Mouse (Mus musculus) hindbrain, embryonic 12.5 days (tissue): ENCODE results near the gene Dcpp3. TPM values are rescaled to one million over a fixed set of nuclear protein-coding genes. Genes with fewer than 3 reads are reported as not detected.
"Not testable (repeated sequence)": the region's sequence is repeated elsewhere in the genome, so short reads cannot be mapped to it uniquely, and the experiment has no call there.

ENCODE experiments used
- ATAC-seq: fragments of 200-750 bp; cut with Nextera tagmentation; 2 replicates; pipeline ENCODE4 v1.8.0; 2017; ENCODE audit warnings: moderate TSS enrichment; ENCODE audit not compliant: low FRiP score
- H3K27ac ChIP-seq: fragments of 300-500 bp; sonication (generic); 2 replicates; pipeline ENCODE4 v1.5.1; 2016; ENCODE audit warnings: mild to moderate bottlenecking
- H3K27me3 ChIP-seq: fragments of 300-500 bp; sonication (generic); 2 replicates; pipeline ENCODE4 v1.6.1; 2016; ENCODE audit warnings: mild to moderate bottlenecking
- H3K36me3 ChIP-seq: fragments of 300-500 bp; sonication (generic); 2 replicates; pipeline ENCODE4 v1.6.1; 2016; ENCODE audit warnings: mild to moderate bottlenecking
- H3K4me1 ChIP-seq: fragments of 300-500 bp; sonication (generic); 2 replicates; pipeline ENCODE4 v1.6.1; 2016
- H3K4me2 ChIP-seq: fragments of 300-500 bp; sonication (generic); replicated peaks from 2 replicates; pipeline ENCODE4 v1.6.1; 2016; ENCODE audit warnings: mild to moderate bottlenecking
- H3K4me3 ChIP-seq: fragments of 300-500 bp; sonication (generic); 2 replicates; pipeline ENCODE4 v1.5.1; 2016; ENCODE audit warnings: mild to moderate bottlenecking
- H3K9ac ChIP-seq: fragments of 300-500 bp; sonication (generic); 2 replicates; pipeline ENCODE4 v1.6.1; 2016; ENCODE audit warnings: mild to moderate bottlenecking, moderate library complexity
- H3K9me3 ChIP-seq: fragments of 300-500 bp; sonication (generic); replicated peaks from 2 replicates; pipeline ENCODE4 v1.6.1; 2016; ENCODE audit warnings: mild to moderate bottlenecking
- whole genome bisulfite sequencing: fragments of 180-500 bp; shearing (Covaris S2); methylation state at CpG from one replicate; pipeline ENCODE4 v1.1.7; 2016; 5-methylcytosine and 5-hydroxymethylcytosine counted together
- polyA plus RNA-seq: library from polyadenylated mRNA; unstranded; fragments of >200 nt; fragmentation: Nextera tagmentation; extraction: Ambion mirVana; gene quantifications from 2 replicates; pipeline ENCODE4 v1.2.1, GENCODE M21; 2016

Gene Dcpp3
- polyA plus RNA-seq = not detected in 2 replicates

DNA sequence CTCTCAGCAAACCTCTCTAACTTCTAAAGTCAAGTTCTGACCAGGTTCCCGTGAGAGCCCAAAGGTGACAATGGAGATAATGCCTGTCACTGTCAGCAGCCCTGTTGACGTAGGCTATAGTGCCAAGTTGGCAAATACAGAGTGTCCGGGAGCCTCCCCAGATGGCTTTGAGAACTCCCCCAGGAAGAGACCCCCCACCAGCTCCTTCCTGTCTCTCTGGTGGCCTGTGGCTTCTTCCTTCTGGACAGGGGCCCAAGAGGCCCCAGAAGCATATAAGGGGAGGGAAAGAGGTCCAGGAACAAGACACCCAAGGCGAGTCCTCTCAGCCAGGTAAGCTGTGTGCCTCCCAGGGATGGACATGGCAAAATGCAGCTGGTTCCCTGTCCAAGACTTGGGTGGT is at the start of gene Dcpp3:
Gene Dcpp3 (plus strand): TSS at position 301 of the 400 bp plus-strand sequence.
- not testable (repeated sequence) for H3K4me1 ChIP-seq, H3K36me3 ChIP-seq, H3K9ac ChIP-seq, H3K4me2 ChIP-seq, H3K27ac ChIP-seq, H3K9me3 ChIP-seq, H3K4me3 ChIP-seq, ATAC-seq, H3K27me3 ChIP-seq
- WGBS = 75% methylated on average over 4 of the region's 4 CpGs

DNA sequence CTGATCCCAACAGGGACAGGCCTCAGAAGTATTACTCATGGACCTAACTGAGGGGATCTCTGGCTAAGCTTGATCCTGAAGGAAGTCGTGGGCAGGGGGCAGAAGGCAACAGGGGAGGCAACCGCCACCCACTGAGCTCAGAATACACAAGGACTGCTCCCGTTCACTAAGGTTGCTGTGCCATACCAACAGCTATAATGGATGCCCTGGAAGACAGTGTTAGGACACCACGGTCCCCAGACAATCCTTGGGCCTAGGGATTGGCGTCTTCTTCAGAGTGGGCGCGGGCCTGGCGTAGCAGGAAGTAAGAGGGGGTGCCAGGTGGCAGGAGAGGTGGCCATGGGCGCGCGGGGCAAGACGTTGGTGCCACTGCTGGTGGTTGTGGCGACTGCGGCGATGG is 49.5 kb upstream of the Dcpp3 start, which contains the start of gene Prss21:
Gene Prss21 (plus strand): TSS at position 301 of the 400 bp plus-strand sequence.
- H3K36me3 ChIP-seq = no peaks in the 10 kb centered on the region
- no peak within 1 kb of the TSS for H3K27ac ChIP-seq
- WGBS = 87% methylated on average over 15 of the region's 15 CpGs
- no peaks in the 10 kb centered on the region for H3K4me1 ChIP-seq
- no peak within 1 kb of the TSS for H3K9ac ChIP-seq
- ATAC-seq = no peak
- no peak within 1 kb of the TSS for H3K4me2 ChIP-seq
- H3K4me3 ChIP-seq = no peak within 1 kb of the TSS
- H3K9me3 ChIP-seq = no peaks in the 10 kb centered on the region
- no peaks in the 10 kb centered on the region for H3K27me3 ChIP-seq

DNA sequence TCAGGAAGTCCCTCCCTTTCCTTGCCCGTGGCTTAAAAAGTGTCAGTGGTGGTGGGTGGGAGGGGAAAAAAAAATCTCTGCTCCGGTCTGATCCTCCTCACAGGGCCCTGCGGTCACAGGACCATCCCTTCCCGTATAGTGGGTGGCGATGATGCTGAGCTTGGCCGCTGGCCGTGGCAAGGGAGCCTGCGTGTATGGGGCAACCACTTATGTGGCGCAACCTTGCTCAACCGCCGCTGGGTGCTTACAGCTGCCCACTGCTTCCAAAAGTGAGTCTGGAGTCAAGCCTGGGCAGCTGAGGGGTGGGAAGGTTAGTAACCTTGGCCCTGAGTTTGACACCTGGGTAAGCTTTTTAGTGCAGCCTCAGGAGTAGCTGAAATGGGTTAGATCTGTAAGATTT is 48.7 kb upstream of the Dcpp3 start:
- Histone ChIP-seq H3K4me2 (no peak overlapping the region), H3K27ac (no peak overlapping the region), H3K9ac (no peak overlapping the region), H3K4me3 (no peak overlapping the region), H3K4me1 (no peaks in the 10 kb centered on the region), H3K9me3 (no peaks in the 10 kb centered on the region), H3K27me3 (no peaks in the 10 kb centered on the region), H3K36me3 (no peaks in the 10 kb centered on the region)
- WGBS = 92% methylated on average over 11 of the region's 11 CpGs
- no peak for ATAC-seq

DNA sequence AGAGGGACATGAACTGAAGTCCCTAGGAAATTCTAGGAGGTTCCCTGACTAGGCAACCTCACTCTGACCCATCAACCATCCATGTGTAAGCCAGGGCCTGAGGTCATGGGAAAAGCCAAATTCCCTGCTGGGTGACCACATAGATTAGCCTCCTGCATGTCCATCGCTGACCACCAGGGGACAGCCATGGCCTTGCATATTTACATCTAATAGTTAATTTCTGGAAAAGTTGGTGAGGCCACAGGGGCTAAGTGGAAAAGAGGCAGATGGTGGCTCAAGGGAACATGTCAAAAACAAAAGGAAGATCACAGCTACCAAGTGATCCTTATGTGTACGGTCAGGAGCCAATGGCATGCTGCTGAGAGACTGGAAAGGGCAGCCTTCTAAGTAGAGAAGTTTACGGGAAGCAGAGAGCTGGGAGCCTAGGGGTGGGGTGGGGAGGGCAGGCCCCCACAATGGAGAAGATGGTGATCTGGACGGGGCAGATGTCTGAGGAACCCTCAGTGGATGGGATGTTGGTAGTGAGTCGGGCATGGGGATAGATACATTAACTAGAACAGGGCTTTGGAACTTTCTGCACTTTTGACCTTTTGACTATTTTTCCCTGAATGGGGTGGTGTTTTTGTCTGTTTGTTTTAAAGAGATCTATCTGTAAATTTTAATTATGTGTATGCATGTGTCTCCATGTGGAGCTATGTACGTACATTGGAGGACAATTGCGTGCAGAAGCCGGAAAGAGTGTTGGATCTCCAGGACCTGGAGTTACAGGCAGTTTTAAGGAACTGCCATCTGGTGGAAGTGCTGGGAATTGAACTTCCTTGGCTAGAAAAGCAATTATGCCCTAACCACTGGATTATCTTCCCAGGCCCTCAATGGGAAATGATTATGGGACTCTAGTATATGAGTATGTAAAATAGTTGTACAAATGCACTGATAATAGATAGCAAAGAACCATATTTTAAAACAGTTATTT is 43.1 kb upstream of the Dcpp3 start:
- H3K9ac ChIP-seq = no peak overlapping the region
- H3K27me3 ChIP-seq = no peaks in the 10 kb centered on the region
- H3K9me3 ChIP-seq = no peaks in the 10 kb centered on the region
- no peak for ATAC-seq
- H3K4me2 ChIP-seq = no peak overlapping the region
- H3K36me3 ChIP-seq = no peaks in the 10 kb centered on the region
- no peak overlapping the region for H3K4me3 ChIP-seq
- WGBS = 47% methylated on average over 8 of the region's 8 CpGs
- no peaks in the 10 kb centered on the region for H3K4me1 ChIP-seq
- no peak overlapping the region for H3K27ac ChIP-seq

DNA sequence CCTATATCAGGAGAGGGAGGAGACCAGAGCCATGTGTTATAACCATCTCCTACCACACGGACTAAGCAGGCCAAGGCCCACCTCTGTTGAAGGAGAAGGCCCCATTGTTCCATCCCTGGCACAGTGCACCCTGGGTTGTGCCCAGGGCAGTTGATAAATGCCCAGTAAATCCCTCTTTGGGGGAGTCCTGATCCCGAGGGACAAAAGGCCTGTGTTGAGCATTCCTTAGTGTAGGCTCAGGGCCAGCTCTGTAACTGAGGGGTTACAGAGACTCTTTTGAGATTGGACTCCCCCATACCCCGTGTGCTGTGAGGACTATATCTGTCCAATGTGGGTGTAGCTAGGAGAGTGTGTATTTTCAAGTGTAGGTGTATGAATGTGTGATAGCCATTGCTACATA is 40.5 kb upstream of the Dcpp3 start:
- Histone ChIP-seq H3K9ac (no peak overlapping the region), H3K27ac (no peak overlapping the region), H3K4me3 (no peak overlapping the region), H3K4me2 (no peak overlapping the region), H3K36me3 (no peaks in the 10 kb centered on the region), H3K4me1 (no peaks in the 10 kb centered on the region), H3K9me3 (no peaks in the 10 kb centered on the region), H3K27me3 (no peaks in the 10 kb centered on the region)
- WGBS = 69% methylated on average over 3 of the region's 3 CpGs
- ATAC-seq = no peak

DNA sequence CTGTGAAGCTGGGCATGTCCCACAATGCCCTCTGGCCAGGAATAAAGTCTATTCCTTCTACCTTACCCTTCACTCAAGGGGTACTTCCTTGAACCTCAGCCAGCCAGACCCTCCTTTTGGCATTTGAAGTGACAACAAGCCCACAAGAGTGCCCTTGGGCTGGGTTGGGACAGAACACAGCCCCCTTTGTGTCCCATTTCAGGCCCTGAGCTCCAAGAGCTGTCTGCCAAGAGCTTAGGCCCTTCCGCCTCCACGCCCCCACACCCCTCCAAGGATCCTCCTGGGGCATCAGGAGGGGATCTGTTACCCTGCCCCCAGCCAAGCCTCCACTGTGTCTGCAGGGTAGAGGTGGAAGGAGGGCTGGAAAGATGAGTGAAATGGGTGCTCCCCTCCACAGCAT is 40.1 kb upstream of the Dcpp3 start:
- Histone ChIP-seq H3K9me3 (no peaks in the 10 kb centered on the region), H3K36me3 (no peaks in the 10 kb centered on the region), H3K9ac (no peak overlapping the region), H3K4me2 (no peak overlapping the region), H3K4me3 (no peak overlapping the region), H3K4me1 (no peaks in the 10 kb centered on the region), H3K27ac (no peak overlapping the region), H3K27me3 (no peaks in the 10 kb centered on the region)
- no peak for ATAC-seq
- 85% methylated on average over 2 of the region's 2 CpGs for WGBS

DNA sequence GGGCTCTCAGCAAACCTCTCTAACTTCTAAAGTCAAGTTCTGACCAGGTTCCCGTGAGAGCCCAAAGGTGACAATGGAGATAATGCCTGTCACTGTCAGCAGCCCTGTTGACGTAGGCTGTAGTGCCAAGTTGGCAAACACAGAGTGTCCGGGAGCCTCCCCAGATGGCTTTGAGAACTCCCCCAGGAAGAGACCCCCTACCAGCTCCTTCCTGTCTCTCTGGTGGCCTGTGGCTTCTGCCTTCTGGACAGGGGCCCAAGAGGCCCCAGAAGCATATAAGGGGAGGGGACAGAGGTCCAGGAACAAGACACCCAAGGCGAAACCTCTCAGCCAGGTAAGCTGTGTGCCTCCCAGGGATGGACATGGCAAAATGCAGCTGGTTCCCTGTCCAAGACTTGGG is 36.7 kb upstream of the Dcpp3 start, which contains the start of the genes Dcpp1 and Dcpp2:
Gene Dcpp1 (plus strand): TSS at position 301 of the 400 bp plus-strand sequence.
Gene Dcpp2 (plus strand): TSS at position 305 of the 400 bp plus-strand sequence.
- H3K4me2 ChIP-seq, H3K4me3 ChIP-seq, H3K27me3 ChIP-seq, ATAC-seq, H3K36me3 ChIP-seq, H3K4me1 ChIP-seq, H3K9me3 ChIP-seq, H3K27ac ChIP-seq, H3K9ac ChIP-seq: not testable (repeated sequence)
- 82% methylated on average over 4 of the region's 4 CpGs for WGBS

DNA sequence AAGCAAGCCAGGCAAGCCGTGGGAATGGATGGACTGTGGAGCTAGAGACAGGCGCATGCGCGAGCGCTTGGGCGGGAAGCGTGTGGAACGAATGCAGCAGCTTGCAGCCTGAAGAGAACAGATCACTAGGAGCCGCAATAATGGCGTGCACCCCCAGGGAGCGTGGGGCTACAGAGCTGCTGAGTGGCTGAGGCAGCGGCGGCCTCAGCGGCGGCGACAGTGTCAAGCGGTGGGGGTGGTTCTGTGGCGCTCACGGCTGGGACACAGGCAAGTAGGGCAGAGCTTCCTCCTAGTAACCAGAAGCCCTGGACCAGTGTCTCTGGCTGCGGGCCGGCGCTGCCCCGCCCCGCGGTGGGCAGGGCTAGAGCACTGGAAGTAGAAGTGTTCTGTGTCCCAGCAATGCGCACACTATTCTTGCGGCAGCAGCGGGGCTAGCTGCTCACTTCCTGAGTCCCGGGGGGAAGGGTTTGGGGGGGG is 7.3 kb downstream of the Dcpp3 start:
- under 1% methylated on average over 29 of the region's 29 CpGs for WGBS
- Histone ChIP-seq H3K9me3 (no peaks in the 10 kb centered on the region), H3K27me3 (no peaks in the 10 kb centered on the region), H3K4me1 (peaks cover 11% of the 10 kb centered on the region), H3K27ac (peak overlapping the region; percentile 95), H3K4me2 (peak overlapping the region; percentile 84), H3K36me3 (no peaks in the 10 kb centered on the region), H3K9ac (peak overlapping the region; percentile 64), H3K4me3 (peak overlapping the region; percentile 54)
- peak; percentile 97 for ATAC-seq

DNA sequence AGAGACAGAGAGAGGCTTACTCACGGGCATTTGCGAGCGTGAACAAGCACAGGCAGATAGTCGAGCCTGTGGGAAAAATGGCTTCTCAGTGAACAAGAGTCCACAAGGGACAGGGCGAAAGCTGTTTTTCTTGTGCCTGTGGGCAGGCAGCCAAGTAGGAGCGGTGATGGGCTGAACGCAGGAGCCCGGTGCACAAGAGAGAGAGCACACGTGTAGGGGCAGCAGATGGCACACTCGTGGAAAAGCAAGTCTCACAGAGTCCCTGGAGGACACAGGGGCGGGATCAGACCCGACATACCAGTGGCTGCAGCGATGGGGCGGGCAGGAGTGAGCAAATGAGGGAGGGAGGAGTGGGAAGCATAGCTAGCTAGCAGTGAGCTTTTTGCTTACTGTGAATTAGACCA is 7.8 kb downstream of the Dcpp3 start:
- H3K4me1 ChIP-seq = peaks cover 11% of the 10 kb centered on the region
- peak overlapping the region; percentile 84 for H3K4me2 ChIP-seq
- no peaks in the 10 kb centered on the region for H3K9me3 ChIP-seq
- H3K27ac ChIP-seq = peak overlapping the region; percentile 95
- peak overlapping the region; percentile 54 for H3K4me3 ChIP-seq
- peak overlapping the region; percentile 64 for H3K9ac ChIP-seq
- H3K36me3 ChIP-seq = no peaks in the 10 kb centered on the region
- WGBS = 0% methylated on average over 14 of the region's 14 CpGs
- peak; percentile 89 for ATAC-seq
- no peaks in the 10 kb centered on the region for H3K27me3 ChIP-seq

DNA sequence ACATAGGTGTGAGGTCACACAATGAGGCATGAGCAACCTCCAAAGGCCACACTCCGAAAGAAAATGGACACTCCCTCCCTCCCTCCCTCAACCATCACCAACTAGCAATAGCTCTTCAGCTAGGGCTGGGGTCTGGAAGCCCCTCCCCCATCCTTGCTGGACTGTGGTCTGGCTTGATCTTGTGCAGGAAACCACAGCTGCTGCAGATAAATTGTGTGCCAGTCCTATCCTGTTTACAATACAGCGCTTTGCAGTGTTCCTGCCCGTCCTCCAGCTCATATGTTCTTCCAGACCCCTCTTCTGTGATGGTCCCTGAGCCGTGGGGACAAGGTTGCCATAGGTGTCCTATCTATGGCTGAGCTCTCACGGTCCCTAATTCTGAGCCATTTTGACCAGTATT is 13.9 kb downstream of the Dcpp3 start:
- Histone ChIP-seq H3K4me3 (no peak overlapping the region), H3K4me2 (no peak overlapping the region), H3K9me3 (no peaks in the 10 kb centered on the region), H3K4me1 (no peaks in the 10 kb centered on the region), H3K9ac (no peak overlapping the region), H3K27me3 (no peaks in the 10 kb centered on the region), H3K27ac (no peak overlapping the region), H3K36me3 (no peaks in the 10 kb centered on the region)
- WGBS = 86% methylated on average over 5 of the region's 5 CpGs
- ATAC-seq = no peak

DNA sequence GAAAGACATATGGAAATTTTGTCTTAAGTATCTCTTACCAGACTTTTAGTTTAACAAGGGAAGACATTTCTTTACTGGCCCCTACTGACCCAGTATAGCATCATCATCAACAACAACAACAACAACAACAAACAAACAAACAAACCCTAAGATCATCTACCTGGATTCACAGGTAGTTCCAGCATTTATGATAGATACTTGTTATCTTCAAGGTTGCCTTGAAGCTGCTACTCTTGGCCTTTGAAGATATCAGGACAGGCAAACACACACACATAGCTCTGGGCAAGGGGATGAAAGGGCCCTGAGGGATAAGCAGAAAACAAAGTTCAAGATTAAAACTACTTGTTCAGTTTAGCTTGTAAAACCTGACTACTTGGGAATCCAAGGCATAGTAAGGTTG is 24.1 kb downstream of the Dcpp3 start, which contains the start of gene Sbp:
Gene Sbp (plus strand): TSS at position 301 of the 400 bp plus-strand sequence.
- no peak for ATAC-seq

DNA sequence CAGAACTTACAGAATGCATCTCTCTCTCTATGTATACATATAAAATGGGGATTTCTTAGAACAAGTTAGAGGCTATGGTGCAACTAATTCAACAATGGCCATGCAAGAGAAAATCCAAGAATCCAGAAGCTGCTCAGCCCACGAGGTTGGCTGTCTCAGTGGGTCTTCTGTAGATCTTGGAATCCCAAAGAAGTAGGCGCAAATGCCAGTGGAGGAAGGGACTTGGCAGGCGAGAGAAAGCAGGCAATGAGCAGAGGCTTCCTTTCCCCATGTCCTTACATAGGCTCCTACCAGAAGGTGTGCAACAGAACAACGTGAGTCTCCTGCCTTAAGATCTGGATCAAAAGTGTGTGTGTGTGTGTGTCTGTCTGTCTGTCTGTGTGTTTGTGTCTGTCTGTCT is 30.2 kb downstream of the Dcpp3 start:
- H3K9ac ChIP-seq, H3K27me3 ChIP-seq, H3K36me3 ChIP-seq, H3K27ac ChIP-seq, H3K4me1 ChIP-seq, H3K4me2 ChIP-seq, ATAC-seq, H3K9me3 ChIP-seq, H3K4me3 ChIP-seq: not testable (repeated sequence)
- WGBS = 85% methylated on average over 4 of the region's 4 CpGs

More for the DNA sequence above, 24.1 kb downstream of the Dcpp3 start, which contains the start of gene Sbp:
- no peaks in the 10 kb centered on the region for H3K4me1 ChIP-seq
- H3K9ac ChIP-seq = no peak within 1 kb of the TSS
- H3K4me3 ChIP-seq = no peak within 1 kb of the TSS
- H3K27me3 ChIP-seq = no peaks in the 10 kb centered on the region
- no peaks in the 10 kb centered on the region for H3K36me3 ChIP-seq
- H3K27ac ChIP-seq = no peak within 1 kb of the TSS
- no peaks in the 10 kb centered on the region for H3K9me3 ChIP-seq
- H3K4me2 ChIP-seq = no peak within 1 kb of the TSS
